Mouse (Mus musculus) heart, embryonic 11.5 days (tissue): ENCODE results near the gene Slc17a2. TPM values are rescaled to one million over a fixed set of nuclear protein-coding genes. Genes with fewer than 3 reads are reported as not detected.

Experiments used
- ATAC-seq: fragments of 200-750 bp; cut with Nextera tagmentation; replicated peaks from 2 replicates; pipeline ENCODE4 v1.8.0; 2017; ENCODE audit warnings: moderate library complexity; ENCODE audit not compliant: insufficient number of reproducible peaks, low FRiP score, low TSS enrichment
- H3K27ac ChIP-seq: fragments of 300-500 bp; sonication (generic); 2 replicates; pipeline ENCODE4 v1.5.1; 2014; ENCODE audit warnings: mild to moderate bottlenecking, low read depth, low read length
- H3K27me3 ChIP-seq: fragments of 300-500 bp; sonication (generic); 2 replicates; pipeline ENCODE4 v1.6.1; 2014; ENCODE audit warnings: mild to moderate bottlenecking, low read length, mixed read lengths; ENCODE audit not compliant: control insufficient read depth, insufficient read depth
- H3K36me3 ChIP-seq: fragments of 300-500 bp; sonication (generic); 2 replicates; pipeline ENCODE4 v1.6.1; 2014; ENCODE audit warnings: mild to moderate bottlenecking, low read length, moderate library complexity, mixed read lengths; ENCODE audit not compliant: control insufficient read depth, insufficient read depth
- H3K4me1 ChIP-seq: fragments of 300-500 bp; sonication (generic); 2 replicates; pipeline ENCODE4 v1.6.1; 2014; ENCODE audit warnings: low read length; ENCODE audit not compliant: control insufficient read depth, insufficient read depth
- H3K4me2 ChIP-seq: fragments of 300-500 bp; sonication (generic); 2 replicates; pipeline ENCODE4 v1.6.1; 2014; ENCODE audit warnings: mild to moderate bottlenecking, moderate library complexity
- H3K4me3 ChIP-seq: fragments of 300-500 bp; sonication (generic); 2 replicates; pipeline ENCODE4 v1.5.1; 2014; ENCODE audit warnings: low read depth, low read length
- H3K9ac ChIP-seq: fragments of 300-500 bp; sonication (generic); 2 replicates; pipeline ENCODE4 v1.6.1; 2014; ENCODE audit warnings: mild to moderate bottlenecking, low read depth, low read length, moderate library complexity
- H3K9me3 ChIP-seq: fragments of 300-500 bp; sonication (generic); replicated peaks from 2 replicates; pipeline ENCODE4 v1.6.1; 2016; ENCODE audit warnings: low read length; ENCODE audit not compliant: control insufficient read depth
- WGBS: fragments of 180-500 bp; shearing (Covaris S2); extraction: QIAGEN DNeasy Blood & Tissue Kit; methylation state at CpG from one replicate; pipeline ENCODE4 v1.1.7; 2014; ENCODE audit not compliant: insufficient replicate concordance; 5-methylcytosine and 5-hydroxymethylcytosine counted together
- polyA plus RNA-seq: library from polyadenylated mRNA; unstranded; fragments of >200 nt; fragmentation: Nextera tagmentation; extraction: Ambion mirVana; gene quantifications from 2 replicates; pipeline ENCODE4 v1.2.1, GENCODE M21; 2014

Slc17a2 gene
- polyA plus RNA-seq, 1 experiment from 2014 or later = not detected

DNA sequence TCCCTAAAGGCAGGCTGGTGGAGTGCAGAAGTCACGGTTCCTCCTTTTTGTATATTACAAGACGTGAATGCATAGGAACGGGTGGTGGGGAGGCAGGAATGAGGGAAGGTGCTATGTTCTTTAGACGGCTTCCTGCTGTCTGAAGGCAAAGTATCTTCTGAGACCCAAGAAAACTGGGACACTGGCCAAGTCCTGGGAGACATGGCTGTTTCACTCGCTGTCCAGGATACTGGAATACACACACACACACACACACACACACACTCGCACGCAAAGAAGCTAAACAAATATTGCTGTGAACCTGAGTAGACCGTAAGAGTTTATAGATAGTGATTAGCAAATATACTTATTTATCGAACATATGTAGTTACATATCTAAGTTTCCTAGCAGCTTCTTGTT lies 57.9 kb downstream of the Slc17a2 start:
- no peaks in the 10 kb centered on the region for H3K9me3 ChIP-seq
- WGBS = 73% methylated on average over 9 of the region's 9 CpGs
- ATAC-seq = no peak

DNA sequence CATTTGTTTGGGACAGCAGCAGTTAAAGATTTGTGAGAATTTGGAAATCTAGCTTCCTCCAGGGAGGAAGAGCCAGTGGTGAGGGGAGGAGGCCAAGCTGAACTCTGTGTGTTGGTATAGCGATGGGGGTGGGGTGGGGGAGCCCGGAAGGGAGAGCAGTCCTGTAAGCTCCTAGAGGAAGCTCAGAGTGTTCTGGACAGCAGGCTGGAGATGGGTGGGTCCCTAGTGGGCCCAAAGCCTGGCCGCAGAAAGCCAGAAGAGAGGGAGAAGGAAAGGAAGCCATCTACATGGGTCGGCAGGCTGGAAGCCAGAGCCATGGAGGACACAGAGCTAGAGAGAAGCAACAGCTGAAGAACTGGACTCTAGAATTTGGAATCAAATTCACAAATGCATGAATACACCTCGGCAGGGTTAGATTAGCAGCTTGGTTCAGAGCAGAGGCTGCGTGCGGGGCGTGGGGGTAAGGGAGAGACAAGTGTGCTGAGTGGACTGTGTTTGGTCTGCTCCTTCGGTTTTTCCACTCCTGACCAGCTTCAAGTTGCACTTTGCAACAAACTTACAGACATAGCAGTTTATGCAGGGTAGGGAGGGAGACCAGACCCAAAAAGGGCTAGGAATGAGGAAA lies 59.4 kb downstream of the Slc17a2 start:
- Histone ChIP-seq H3K36me3 (no peaks in the 10 kb centered on the region), H3K9ac (no peak overlapping the region), H3K27me3 (no peaks in the 10 kb centered on the region), H3K4me2 (no peak overlapping the region), H3K4me3 (no peak overlapping the region), H3K4me1 (no peaks in the 10 kb centered on the region), H3K27ac (no peak overlapping the region), H3K9me3 (no peaks in the 10 kb centered on the region)
- 64% methylated on average over 9 of the region's 9 CpGs for WGBS
- ATAC-seq = no peak

More for the DNA sequence above, 57.9 kb downstream of the Slc17a2 start:
- Histone ChIP-seq H3K36me3 (no peaks in the 10 kb centered on the region), H3K27me3 (0 out of 2 replicates have a peak, but pooled peaks cover 3% of the 10 kb centered on the region), H3K27ac (no peak overlapping the region), H3K4me3 (no peak overlapping the region), H3K9ac (no peak overlapping the region), H3K4me1 (no peaks in the 10 kb centered on the region), H3K4me2 (no peak overlapping the region)

DNA sequence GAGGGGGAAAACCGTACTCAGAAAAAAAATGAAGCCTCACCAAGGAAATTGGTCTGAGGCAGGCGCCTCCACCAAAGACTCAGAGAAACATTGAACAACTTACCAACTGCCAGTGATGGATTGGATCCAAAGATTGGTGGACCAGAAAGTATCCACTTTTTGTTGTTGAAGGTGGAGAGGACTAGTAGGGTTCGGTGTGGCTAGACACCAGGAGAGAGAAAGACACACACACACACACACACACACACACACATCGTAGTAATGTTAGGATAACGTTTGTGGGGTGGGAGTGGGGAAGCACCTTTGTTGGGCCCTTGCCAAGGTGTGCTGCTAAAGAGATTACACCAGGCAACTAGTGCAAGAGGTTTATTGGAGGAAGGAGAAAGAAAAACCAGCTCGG lies 60.2 kb downstream of the Slc17a2 start:
- Histone ChIP-seq H3K4me3 (no peak overlapping the region), H3K27ac (no peak overlapping the region), H3K9me3 (no peaks in the 10 kb centered on the region), H3K4me2 (no peak overlapping the region), H3K9ac (no peak overlapping the region), H3K4me1 (no peaks in the 10 kb centered on the region), H3K27me3 (no peaks in the 10 kb centered on the region), H3K36me3 (no peaks in the 10 kb centered on the region)
- ATAC-seq = no peak
- WGBS = 78% methylated on average over 6 of the region's 6 CpGs

GRCm38 (mm10) chr13:23867405-23867804 lies 60.6 kb downstream of the Slc17a2 start, which contains the start of gene Slc17a1:
Gene Slc17a1 (plus strand): TSS chr13:23867750.
- Histone ChIP-seq H3K9me3 (no peaks in the 10 kb centered on the region), H3K9ac (no peak within 1 kb of the TSS), H3K4me1 (no peaks in the 10 kb centered on the region), H3K27ac (no peak within 1 kb of the TSS), H3K36me3 (no peaks in the 10 kb centered on the region), H3K27me3 (no peaks in the 10 kb centered on the region), H3K4me3 (no peak within 1 kb of the TSS), H3K4me2 (no peak within 1 kb of the TSS)
- 80% methylated on average over 7 of the region's 7 CpGs for WGBS
- ATAC-seq = no peak

DNA sequence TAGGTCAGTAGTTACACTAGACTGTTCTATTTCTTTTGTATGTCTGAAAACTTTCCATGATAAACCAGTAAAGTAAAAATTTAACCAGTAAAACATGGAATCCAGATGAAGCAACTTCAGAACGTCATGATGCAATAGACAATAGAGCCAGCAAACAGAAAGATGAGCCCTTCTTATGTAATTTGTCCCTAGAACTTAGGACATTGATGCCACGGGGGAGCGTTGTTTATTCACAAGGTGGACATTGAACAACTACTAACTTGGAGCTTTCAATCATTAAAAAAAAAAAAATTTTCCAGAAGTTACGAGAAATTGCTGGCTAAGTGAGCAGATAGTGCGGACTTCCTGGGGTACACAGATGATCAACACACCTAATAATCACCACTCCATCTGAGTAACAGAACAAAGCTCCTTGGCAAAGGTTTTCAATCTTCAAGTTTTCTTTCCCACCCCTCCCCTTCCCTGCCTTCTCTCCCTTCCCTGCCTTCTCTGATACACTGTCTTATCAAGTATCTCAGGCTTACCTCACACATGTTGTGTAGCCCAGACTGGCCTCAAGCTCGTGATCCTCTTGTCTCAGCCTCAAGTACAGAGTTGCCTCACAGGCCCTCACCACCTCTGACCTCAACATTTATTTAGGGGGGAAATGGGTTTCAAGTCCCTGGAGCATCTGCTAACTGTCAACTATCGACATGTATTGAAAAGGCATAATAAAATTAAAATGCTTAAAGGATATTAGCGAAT lies 62.2 kb downstream of the Slc17a2 start:
- Histone ChIP-seq H3K27me3 (no peaks in the 10 kb centered on the region), H3K9ac (no peak overlapping the region), H3K9me3 (no peaks in the 10 kb centered on the region), H3K4me2 (no peak overlapping the region), H3K4me3 (no peak overlapping the region), H3K4me1 (no peaks in the 10 kb centered on the region), H3K27ac (no peak overlapping the region), H3K36me3 (no peaks in the 10 kb centered on the region)
- ATAC-seq = no peak
- 80% methylated on average over 8 of the region's 8 CpGs for WGBS

DNA sequence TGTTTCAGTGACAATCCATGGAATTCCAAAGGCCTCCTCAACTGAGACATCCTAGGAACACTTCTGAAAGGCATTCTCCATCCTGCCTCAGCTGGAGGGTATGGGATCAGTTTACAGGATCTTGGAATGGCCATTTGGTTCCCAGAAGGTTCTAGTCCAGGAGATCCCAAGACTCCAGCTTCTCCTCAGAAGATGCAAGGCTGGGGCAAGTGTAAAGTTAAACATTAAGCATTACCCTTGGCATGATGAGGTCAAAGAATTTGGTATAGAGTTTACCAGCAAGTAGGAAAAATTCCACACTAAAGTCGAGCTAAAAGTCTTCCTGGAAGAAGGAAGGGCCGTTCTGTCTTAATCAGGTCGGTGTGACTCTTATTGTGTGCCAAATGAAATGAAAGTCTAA lies 63.2 kb downstream of the Slc17a2 start:
- Histone ChIP-seq H3K9me3 (no peaks in the 10 kb centered on the region), H3K36me3 (no peaks in the 10 kb centered on the region), H3K9ac (no peak overlapping the region), H3K27me3 (no peaks in the 10 kb centered on the region), H3K4me1 (no peaks in the 10 kb centered on the region), H3K27ac (no peak overlapping the region), H3K4me2 (no peak overlapping the region), H3K4me3 (no peak overlapping the region)
- 70% methylated on average over 3 of the region's 3 CpGs for WGBS
- no peak for ATAC-seq

DNA sequence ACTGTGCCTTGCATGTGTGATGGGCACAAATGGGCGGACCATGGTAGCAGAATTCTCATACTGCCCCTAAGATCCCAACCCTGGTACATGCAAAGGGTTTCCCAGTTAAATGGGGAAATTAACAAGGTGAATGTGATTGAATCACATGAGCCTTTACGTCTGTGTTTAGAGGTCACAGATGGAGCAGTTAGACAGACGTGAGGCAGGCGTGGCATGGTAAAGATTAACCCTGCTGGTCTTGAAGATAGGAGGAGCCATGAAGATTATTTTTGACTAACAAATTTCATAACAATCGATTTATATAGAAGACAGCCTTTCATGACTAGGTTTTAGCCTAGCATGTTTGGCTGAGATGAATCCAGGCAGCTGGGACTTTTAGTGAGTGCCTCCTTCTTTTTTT lies 66.3 kb downstream of the Slc17a2 start:
- no peak overlapping the region for H3K27ac ChIP-seq
- H3K4me2 ChIP-seq = no peak overlapping the region
- WGBS = 70% methylated on average over 5 of the region's 5 CpGs
- H3K4me1 ChIP-seq = no peaks in the 10 kb centered on the region
- H3K36me3 ChIP-seq = no peaks in the 10 kb centered on the region
- no peaks in the 10 kb centered on the region for H3K27me3 ChIP-seq
- H3K9me3 ChIP-seq = no peaks in the 10 kb centered on the region
- no peak for ATAC-seq
- H3K4me3 ChIP-seq = no peak overlapping the region
- H3K9ac ChIP-seq = no peak overlapping the region
